Mouse (Mus musculus) MEL (cell line): ENCODE measurements around the gene Rbp2. TPM values are rescaled to one million over a fixed set of nuclear protein-coding genes. Genes with fewer than 3 reads are reported as not detected.

ENCODE experiments used
- DNase-seq: peaks from one replicate; pipeline ENCODE4 v3.0.0; 2011; ENCODE audit warnings: low read depth, low spot score
- H3K27ac ChIP-seq: 2 replicates; pipeline ENCODE4 v1.5.1; 2012; ENCODE audit warnings: low read depth, mild to moderate bottlenecking, control low read depth, low read length, moderate library complexity; ENCODE audit not compliant: control insufficient read depth
- H3K27me3 ChIP-seq, 2 experiments: fragments of 150-350 bp in 1 of 2; sonication (generic) in 1 of 2; 2 replicates each; pipeline ENCODE4 v1.6.1; 2012; ENCODE audit warnings: low read length in 2 of 2, mild to moderate bottlenecking in 2 of 2, improper control_type of control experiment in 1 of 2, moderate library complexity in 1 of 2; ENCODE audit not compliant: insufficient read depth in 2 of 2, control insufficient read depth in 1 of 2
- H3K36me3 ChIP-seq, 2 experiments: 2 replicates each; pipeline ENCODE4 v1.6.1; 2012 to 2014; ENCODE audit warnings: low read length in 2 of 2, improper control_type of control experiment in 1 of 2, inconsistent platforms in 1 of 2, mild to moderate bottlenecking in 1 of 2; ENCODE audit not compliant: insufficient read depth in 2 of 2, control insufficient read depth in 1 of 2
- H3K4me1 ChIP-seq, 2 experiments: fragments of 150-350 bp in 1 of 2; sonication (generic) in 1 of 2; 2 replicates each; pipeline ENCODE4 v1.6.1; 2012; ENCODE audit warnings: low read length in 2 of 2, improper control_type of control experiment in 1 of 2, mild to moderate bottlenecking in 1 of 2; ENCODE audit not compliant: insufficient read depth in 2 of 2, control insufficient read depth in 1 of 2
- H3K4me3 ChIP-seq, 2 experiments: fragments of 150-350 bp in 1 of 2; sonication (generic) in 1 of 2; 2 replicates each; pipeline ENCODE4 v1.5.1; 2012; ENCODE audit warnings: low read depth in 2 of 2, low read length in 2 of 2, mild to moderate bottlenecking in 2 of 2, moderate library complexity in 2 of 2, control low read depth in 1 of 2, improper control_type of control experiment in 1 of 2; ENCODE audit not compliant: control insufficient read depth in 1 of 2, insufficient read depth in 1 of 2
- H3K79me2 ChIP-seq: 2 replicates; pipeline ENCODE4 v1.6.1; 2012; ENCODE audit warnings: mild to moderate bottlenecking, low read length, moderate library complexity; ENCODE audit not compliant: control insufficient read depth, poor library complexity, insufficient read depth
- H3K9ac ChIP-seq: 2 replicates; pipeline ENCODE4 v1.6.1; 2012; ENCODE audit warnings: low read depth, mild to moderate bottlenecking, control low read depth, low read length, moderate library complexity; ENCODE audit not compliant: control insufficient read depth, poor library complexity, severe bottlenecking
- H3K9me3 ChIP-seq: fragments of 150-350 bp; sonication (generic); replicated peaks from 2 replicates; pipeline ENCODE4 v1.6.1; 2012; ENCODE audit warnings: mild to moderate bottlenecking, low read length, improper control_type of control experiment, moderate library complexity; ENCODE audit not compliant: insufficient read depth
- BHLHE40 ChIP-seq: IDR thresholded peaks from 2 replicates; pipeline ENCODE4 v1.6.1; 2012; ENCODE audit warnings: low read depth, mild to moderate bottlenecking, inconsistent platforms, low read length, improper control_type of control experiment, borderline replicate concordance
- ELF1 ChIP-seq: IDR thresholded peaks from 2 replicates; pipeline ENCODE4 v1.6.1; 2014; ENCODE audit warnings: low read depth, mild to moderate bottlenecking, inconsistent platforms, low read length, improper control_type of control experiment, moderate library complexity
- EP300 ChIP-seq, 2 experiments: IDR thresholded peaks; 2 replicates each; pipeline ENCODE4 v1.6.1; 2011; ENCODE audit warnings: improper control_type of control experiment in 2 of 2, low read length in 2 of 2, low read depth in 1 of 2, mild to moderate bottlenecking in 1 of 2
- ETS1 ChIP-seq: IDR thresholded peaks from 2 replicates; pipeline ENCODE4 v1.6.1; 2012; ENCODE audit warnings: low read depth, mild to moderate bottlenecking, inconsistent platforms, low read length, improper control_type of control experiment, moderate library complexity
- GATA1 ChIP-seq: IDR thresholded peaks from 2 replicates; pipeline ENCODE4 v1.6.1; 2011; ENCODE audit warnings: low read depth, low read length, improper control_type of control experiment
- MAX ChIP-seq: IDR thresholded peaks from 2 replicates; pipeline ENCODE4 v1.6.1; 2011; ENCODE audit warnings: low read length, improper control_type of control experiment
- MEF2A ChIP-seq: IDR thresholded peaks from 2 replicates; pipeline ENCODE4 v1.6.1; 2014; ENCODE audit warnings: low read depth, mild to moderate bottlenecking, inconsistent platforms, low read length, improper control_type of control experiment; ENCODE audit not compliant: poor library complexity, insufficient replicate concordance, severe bottlenecking; ENCODE audit errors: extremely low read depth
- MYB ChIP-seq: IDR thresholded peaks from 2 replicates; pipeline ENCODE4 v1.6.1; 2011; ENCODE audit warnings: mild to moderate bottlenecking, low read depth, low read length, improper control_type of control experiment
- MYC ChIP-seq: IDR thresholded peaks from 2 replicates; pipeline ENCODE4 v1.6.1; 2011; ENCODE audit warnings: low read depth, mild to moderate bottlenecking, low read length, improper control_type of control experiment, moderate library complexity
- POLR2A ChIP-seq, 2 experiments: IDR thresholded peaks; 2 replicates each; pipeline ENCODE4 v1.6.1; 2011 to 2012; ENCODE audit warnings: low read length in 2 of 2, mild to moderate bottlenecking in 2 of 2, control low read depth in 1 of 2, improper control_type of control experiment in 1 of 2, low read depth in 1 of 2, moderate library complexity in 1 of 2; ENCODE audit not compliant: control insufficient read depth in 1 of 2, insufficient read depth in 1 of 2, poor library complexity in 1 of 2
- RCOR1 ChIP-seq: IDR thresholded peaks from 2 replicates; pipeline ENCODE4 v1.6.1; 2012; ENCODE audit warnings: low read depth, mild to moderate bottlenecking, inconsistent platforms, low read length, improper control_type of control experiment
- SIN3A ChIP-seq: IDR thresholded peaks from 2 replicates; pipeline ENCODE4 v1.6.1; 2012; ENCODE audit warnings: low read length, improper control_type of control experiment, inconsistent platforms
- SMC3 ChIP-seq: IDR thresholded peaks from 2 replicates; pipeline ENCODE4 v1.6.1; 2011; ENCODE audit warnings: low read depth, low read length, improper control_type of control experiment
- TAL1 ChIP-seq: IDR thresholded peaks from 2 replicates; pipeline ENCODE4 v1.6.1; 2012; ENCODE audit warnings: mild to moderate bottlenecking, inconsistent platforms, low read length, moderate library complexity, mixed read lengths
- TCF12 ChIP-seq: IDR thresholded peaks from 2 replicates; pipeline ENCODE4 v1.6.1; 2014; ENCODE audit warnings: low read depth, mild to moderate bottlenecking, inconsistent platforms, low read length, improper control_type of control experiment, moderate library complexity
- USF1 ChIP-seq: IDR thresholded peaks from 2 replicates; pipeline ENCODE4 v1.6.1; 2014; ENCODE audit warnings: low read depth, mild to moderate bottlenecking, inconsistent platforms, low read length, improper control_type of control experiment, moderate library complexity
- ZC3H11A ChIP-seq: IDR thresholded peaks from 2 replicates; pipeline ENCODE4 v1.6.1; 2012; ENCODE audit warnings: low read depth, mild to moderate bottlenecking, inconsistent platforms, low read length, improper control_type of control experiment
- ZMIZ1 ChIP-seq: IDR thresholded peaks from 2 replicates; pipeline ENCODE4 v1.6.1; 2012; ENCODE audit warnings: low read depth, mild to moderate bottlenecking, inconsistent platforms, low read length, improper control_type of control experiment, moderate library complexity
- polyA plus RNA-seq, 2 experiments: library from polyadenylated mRNA; stranded (reverse) in 1 of 2; unstranded in 1 of 2; fragments of >175 nt in 1 of 2; fragments of >200 nt in 1 of 2; gene quantifications; 2 replicates each; pipeline versions ENCODE4 v1.2.1 to v1.2.4; 2012; ENCODE audit warnings: low replicate concordance in 2 of 2, low read depth in 1 of 2; ENCODE audit not compliant: insufficient read length in 2 of 2, insufficient read depth in 1 of 2, missing spikeins in 1 of 2
- total RNA-seq: library from RNA; depleted of rRNA; stranded (reverse); fragments of 300-350 nt; gene quantifications from 2 replicates; pipeline ENCODE4 v1.2.3, GENCODE M21; 2012

The Rbp2 gene
- total and polyA plus RNA-seq, 3 experiments = 0.11 TPM; not detected in 2

DNA sequence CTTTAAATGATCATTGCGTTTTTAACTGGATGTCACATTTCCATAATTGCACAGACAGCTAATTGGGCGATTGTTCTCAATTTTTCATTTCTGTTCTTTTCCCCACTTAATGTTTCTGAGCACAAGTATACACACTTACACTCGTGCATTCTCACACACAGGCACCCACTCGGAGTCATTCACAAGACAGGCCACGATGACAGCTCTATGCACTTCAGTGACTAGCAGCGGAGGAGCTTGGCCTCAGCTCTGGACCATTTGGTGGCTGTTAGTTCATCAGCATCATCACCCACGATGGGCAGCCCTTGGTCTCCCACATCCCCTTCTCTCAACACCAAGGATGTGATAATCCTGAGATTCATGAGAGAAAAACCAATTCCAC lies 39.6 kb downstream of the Rbp2 start:
- Histone ChIP-seq H3K27me3 (no peaks in the 10 kb centered on the region), H3K9ac (no peak overlapping the region), H3K4me1 (no peaks in the 10 kb centered on the region), H3K9me3 (no peaks in the 10 kb centered on the region), H3K4me3 (no peak overlapping the region), H3K79me2 (no peaks in the 10 kb centered on the region), H3K36me3 (no peaks in the 10 kb centered on the region), H3K27ac (no peak overlapping the region)
- TF ChIP-seq SIN3A (no peak), MAX (no peak), TCF12 (no peak), ETS1 (no peak), EP300 (IDR thresholded peaks at IDR 0.05; ENCODE audit: low read depth in 1 of 2, low read length in 2 of 2) (no peak), ZC3H11A (no peak), GATA1 (no peak), MYC (no peak), MEF2A (no peak)
- no peak for DNase-seq

- TF ChIP-seq MYB (no peak), ZMIZ1 (no peak), TAL1 (no peak)
These were observed 41.3 kb downstream of the Rbp2 start for GRCm38 (mm10) chr9:98527226-98527625.

DNA sequence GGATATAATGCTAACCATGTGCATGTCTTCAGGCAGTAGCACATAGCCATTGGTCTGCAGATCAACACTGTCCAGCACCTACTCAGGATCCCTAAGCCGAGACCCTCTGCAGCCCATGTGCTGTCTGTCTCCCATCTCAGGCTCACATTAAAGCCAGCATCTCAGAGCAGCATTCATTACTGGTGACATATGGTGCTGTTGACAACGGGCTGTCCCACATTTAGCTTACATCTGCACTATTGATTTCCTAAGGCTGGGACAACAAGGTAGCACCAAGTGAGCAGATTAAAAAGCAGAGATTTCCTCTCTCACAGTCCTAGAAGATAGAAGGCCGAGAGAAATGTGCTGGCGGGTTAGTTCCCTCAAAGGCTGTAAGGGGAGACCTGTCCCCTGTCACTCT lies 43.9 kb downstream of the Rbp2 start:
- Histone ChIP-seq H3K4me1 (no peaks in the 10 kb centered on the region), H3K27me3 (no peaks in the 10 kb centered on the region), H3K4me3 (no peak overlapping the region), H3K9me3 (no peaks in the 10 kb centered on the region), H3K9ac (no peak overlapping the region), H3K27ac (no peak overlapping the region), H3K79me2 (no peaks in the 10 kb centered on the region), H3K36me3 (no peaks in the 10 kb centered on the region)
- DNase-seq = no peak
- TF ChIP-seq BHLHE40 = no peak
- TF ChIP-seq USF1 = no peak
- no peak for TF ChIP-seq SMC3
- no peak for TF ChIP-seq ELF1
- TF ChIP-seq POLR2A (IDR thresholded peaks at IDR 0.05; ENCODE audit: control insufficient read depth in 1 of 2, insufficient read depth in 1 of 2, low read depth in 1 of 2, low read length in 2 of 2, poor library complexity in 1 of 2) = no peak
- no peak for TF ChIP-seq RCOR1
- TF ChIP-seq SIN3A = no peak

More at GRCm38 (mm10) chr9:98527226-98527625, 41.3 kb downstream of the Rbp2 start:
- no peaks in the 10 kb centered on the region for H3K9me3 ChIP-seq
- no peaks in the 10 kb centered on the region for H3K36me3 ChIP-seq
- H3K4me3 ChIP-seq = no peak overlapping the region
- H3K79me2 ChIP-seq = no peaks in the 10 kb centered on the region
- H3K27ac ChIP-seq = no peak overlapping the region
- no peaks in the 10 kb centered on the region for H3K4me1 ChIP-seq
- H3K9ac ChIP-seq = no peak overlapping the region
- no peak for DNase-seq
- H3K27me3 ChIP-seq = no peaks in the 10 kb centered on the region
